Mouse (Mus musculus) liver, embryonic 16.5 days (tissue): ENCODE measurements at regions not wholly inside any gene's neighbourhood (a gene's known extent, or its start where the extent isn't known, plus 50 kb on each side); places are given as distances from the start of the nearest gene placed in this dataset.

Experiments
- ATAC-seq: fragments of 200-750 bp; cut with Nextera tagmentation; 2 replicates; pipeline ENCODE4 v1.8.0; 2017; ENCODE audit warnings: low read depth, mild to moderate bottlenecking, moderate number of reproducible peaks, moderate library complexity
- H3K27ac ChIP-seq: fragments of 300-500 bp; sonication (generic); 2 replicates; pipeline ENCODE4 v1.5.1; 2014; ENCODE audit warnings: mild to moderate bottlenecking, low read length
- H3K27me3 ChIP-seq: fragments of 300-500 bp; sonication (generic); 2 replicates; pipeline ENCODE4 v1.6.1; 2014; ENCODE audit warnings: low read depth, low read length, mixed read lengths; ENCODE audit not compliant: control insufficient read depth, insufficient read depth
- H3K36me3 ChIP-seq: fragments of 300-500 bp; sonication (generic); 2 replicates; pipeline ENCODE4 v1.6.1; 2014; ENCODE audit warnings: mild to moderate bottlenecking; ENCODE audit not compliant: control insufficient read depth, insufficient read depth
- H3K4me1 ChIP-seq: fragments of 300-500 bp; sonication (generic); 2 replicates; pipeline ENCODE4 v1.6.1; 2014; ENCODE audit warnings: low read depth, low read length, mixed read lengths; ENCODE audit not compliant: control insufficient read depth
- H3K4me2 ChIP-seq: fragments of 300-500 bp; sonication (generic); 2 replicates; pipeline ENCODE4 v1.6.1; 2014; ENCODE audit warnings: low read depth, low read length, mixed read lengths
- H3K4me3 ChIP-seq: fragments of 300-500 bp; sonication (generic); 2 replicates; pipeline ENCODE4 v1.5.1; 2014; ENCODE audit warnings: low read depth, mild to moderate bottlenecking, low read length
- H3K9ac ChIP-seq: fragments of 300-500 bp; sonication (generic); 2 replicates; pipeline ENCODE4 v1.6.1; 2014; ENCODE audit warnings: low read depth, low read length
- H3K9me3 ChIP-seq: fragments of 300-500 bp; sonication (generic); replicated peaks from 2 replicates; pipeline ENCODE4 v1.6.1; 2016; ENCODE audit warnings: low read length; ENCODE audit not compliant: control insufficient read depth
- WGBS: fragments of 180-500 bp; shearing (Covaris S2); extraction: QIAGEN DNeasy Blood & Tissue Kit; methylation state at CpG from one replicate; pipeline ENCODE4 v1.1.7; 2014; ENCODE audit not compliant: insufficient replicate concordance; 5-methylcytosine and 5-hydroxymethylcytosine counted together

DNA sequence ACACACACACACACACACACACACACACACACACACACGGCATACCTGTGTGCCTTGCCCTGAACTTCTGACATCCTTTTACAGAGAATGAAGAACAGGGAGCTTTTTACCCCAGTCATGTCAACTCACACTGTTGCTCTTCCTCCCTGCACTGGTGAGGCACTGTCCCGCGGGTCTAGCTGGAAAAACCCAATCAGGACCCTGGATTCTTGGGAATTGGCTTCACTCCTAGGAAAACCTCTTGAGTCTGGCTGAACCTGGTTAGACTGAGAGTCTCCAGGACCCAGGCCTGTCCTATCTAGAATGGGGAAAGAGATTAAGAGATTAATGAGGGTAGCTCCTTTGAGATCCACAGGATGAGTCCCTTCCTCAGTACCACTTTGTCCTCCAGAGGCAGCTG is 54.5 kb upstream of the Spred2 start:
- H3K4me1 ChIP-seq: no peaks in the 10 kb centered on the region
- no peaks in the 10 kb centered on the region; the same call in 1 of the 2 replicates for H3K9me3 ChIP-seq
- no peak for ATAC-seq
- no peak overlapping the region for H3K27ac ChIP-seq
- WGBS: 46% methylated on average over 3 of the region's 3 CpGs
- H3K9ac ChIP-seq: no peak overlapping the region
- no peaks in the 10 kb centered on the region for H3K36me3 ChIP-seq
- H3K4me3 ChIP-seq: no peak overlapping the region
- no peaks in the 10 kb centered on the region for H3K27me3 ChIP-seq
- no peak overlapping the region for H3K4me2 ChIP-seq

DNA sequence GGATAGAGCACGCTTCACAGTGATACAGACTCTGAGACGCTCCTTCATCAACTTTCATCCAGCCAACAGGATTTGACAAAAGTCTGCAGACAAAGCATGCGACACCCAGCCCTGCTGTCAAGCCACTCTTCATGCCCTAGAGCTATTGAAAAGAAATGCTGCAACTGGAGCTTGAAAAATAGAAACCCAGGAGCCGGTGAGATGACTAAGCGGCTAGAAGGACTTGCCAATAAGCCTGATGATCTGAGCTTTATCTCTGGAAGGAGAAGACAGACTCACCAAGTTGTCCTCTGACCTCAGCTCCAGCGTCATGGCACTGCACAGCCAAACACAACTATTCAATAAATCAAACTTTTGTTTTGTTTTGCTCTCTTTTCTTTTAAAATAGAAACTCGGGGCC is 54.0 kb upstream of the Spred2 start:
- H3K4me1 ChIP-seq: no peaks in the 10 kb centered on the region
- no peaks in the 10 kb centered on the region for H3K27me3 ChIP-seq
- no peak for ATAC-seq
- no peak overlapping the region for H3K9ac ChIP-seq
- H3K27ac ChIP-seq: no peak overlapping the region
- 55% methylated on average over 7 of the region's 7 CpGs for WGBS
- no peak overlapping the region for H3K4me2 ChIP-seq
- H3K36me3 ChIP-seq: no peaks in the 10 kb centered on the region
- H3K4me3 ChIP-seq: no peak overlapping the region
- no peaks in the 10 kb centered on the region; the same call in 1 of the 2 replicates for H3K9me3 ChIP-seq

DNA sequence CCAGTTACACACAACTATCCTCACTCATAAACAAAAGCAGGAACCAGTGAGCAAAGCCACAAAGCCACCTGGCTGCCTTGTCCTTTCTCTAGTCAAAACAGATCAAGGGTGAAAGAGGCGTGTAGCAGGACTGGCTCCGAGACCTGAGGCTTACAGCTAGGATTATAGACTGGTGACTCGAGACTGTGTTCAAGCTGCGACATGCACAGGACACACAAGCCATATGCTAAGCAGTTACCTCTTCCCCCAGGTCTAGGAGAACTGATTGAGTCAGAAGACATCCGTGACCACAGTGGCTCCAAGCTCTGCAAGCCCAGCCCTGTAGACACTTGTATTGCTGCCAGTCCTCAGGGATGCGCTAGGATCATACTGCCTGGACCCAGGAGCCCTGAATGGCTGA is 50.4 kb upstream of the Spred2 start:
- 56% methylated on average over 6 of the region's 6 CpGs for WGBS
- no peaks in the 10 kb centered on the region for H3K4me1 ChIP-seq
- no peaks in the 10 kb centered on the region for H3K9me3 ChIP-seq
- H3K4me3 ChIP-seq: no peak overlapping the region
- H3K27ac ChIP-seq: no peak overlapping the region
- H3K36me3 ChIP-seq: no peaks in the 10 kb centered on the region
- no peak overlapping the region for H3K4me2 ChIP-seq
- ATAC-seq: no peak
- no peak overlapping the region for H3K9ac ChIP-seq
- H3K27me3 ChIP-seq: no peaks in the 10 kb centered on the region
